Mouse (Mus musculus): ENCODE data around the gene Notch1. TPM values are rescaled to one million over a fixed set of nuclear protein-coding genes. Genes with fewer than 3 reads are reported as not detected.

Notch1 gene
- polyA plus RNA-seq, 1 experiment from 2014 or later = 27.9 TPM

DNA sequence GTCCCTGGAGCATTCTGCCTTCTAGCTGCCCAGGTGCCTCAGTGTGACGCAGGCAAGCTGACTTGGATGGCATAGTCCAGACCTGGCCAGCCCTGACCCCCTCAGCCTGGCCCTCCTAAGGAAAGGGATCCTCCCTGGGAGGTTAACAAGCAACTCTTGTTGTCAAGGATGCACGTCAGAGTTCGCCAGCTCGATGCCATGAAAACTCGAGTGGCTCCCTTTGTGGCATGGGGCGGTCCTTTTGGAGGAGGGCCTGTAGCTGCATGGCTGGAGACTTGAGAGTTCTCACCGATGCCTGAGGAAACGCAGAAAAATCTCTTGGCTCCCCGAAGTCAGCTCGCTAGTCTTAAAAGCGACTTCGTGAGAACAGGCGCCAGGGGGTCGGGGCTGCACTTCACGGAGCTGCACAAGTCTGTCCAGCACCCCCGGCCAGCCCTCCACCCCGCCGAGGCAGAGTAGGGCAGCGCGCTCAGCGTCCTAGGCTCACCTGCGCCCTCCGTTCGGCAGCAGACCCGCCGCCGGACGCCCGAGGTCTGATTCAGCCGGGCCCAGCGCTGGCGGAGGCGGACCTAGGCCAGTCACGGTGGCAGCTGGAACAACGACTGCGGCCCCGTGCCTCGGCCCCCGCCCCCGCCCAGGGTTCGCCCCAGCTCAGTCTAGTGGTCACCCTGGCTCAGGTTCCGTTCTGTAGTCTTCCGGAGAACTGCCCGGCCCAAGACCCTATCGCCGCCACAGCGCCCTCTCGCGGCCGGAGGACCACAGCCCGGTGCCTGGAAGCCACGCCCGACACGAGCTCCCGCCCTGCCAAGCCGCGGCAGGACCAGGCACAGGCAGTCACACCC is 107.7 kb downstream of the Notch1 start, which contains the start of gene Inpp5e:
Gene Inpp5e (minus strand): TSS at position 689 of the 842 bp plus-strand sequence.
- Histone ChIP-seq H3K36me3 (peaks cover 32% of the 10 kb centered on the region), H3K4me1 (replicated peaks) (peaks cover 44% of the 10 kb centered on the region), H3K4me3 (replicated peaks) (peak within 1 kb of the TSS; percentile 97), H3K9ac (replicated peaks) (peak within 1 kb of the TSS; percentile 96), H3K27ac (peak within 1 kb of the TSS; percentile 81), H3K9me3 (no peaks in the 10 kb centered on the region), H3K27me3 (no peaks in the 10 kb centered on the region), H3K4me2 (replicated peaks) (peak within 1 kb of the TSS; percentile 93)
- under 1% methylated on average over 57 of the region's 57 CpGs for WGBS
- ATAC-seq = peak; percentile 96

Small RNA genes within 50 kb of the gene (microRNA-seq; reads per million reads assigned to microRNA genes)
- 1.0 reads per million for gene Mir6996

Other genes starting within 250 kb of the Notch1 start
- gene Ccdc187, start 222.1 kb downstream of the Notch1 start, polyA plus RNA-seq (2015; fragmentation: Nextera tagmentation; extraction: Ambion mirVana) = 0.17 and 0.23 TPM in 2 replicates
- gene Gpsm1, start 201.1 kb downstream of the Notch1 start, polyA plus RNA-seq (2015; fragmentation: Nextera tagmentation; extraction: Ambion mirVana) = 147 and 162 TPM in 2 replicates
- 28.1 and 30.6 TPM in 2 replicates for gene Dnlz, start 164.6 kb downstream of the Notch1 start, polyA plus RNA-seq (2015; fragmentation: Nextera tagmentation; extraction: Ambion mirVana)
- gene Card9, start 155.7 kb downstream of the Notch1 start, polyA plus RNA-seq (2015; fragmentation: Nextera tagmentation; extraction: Ambion mirVana) = 1.4 and 2.3 TPM in 2 replicates
- 28.2 and 32.3 TPM in 2 replicates for gene Snapc4, start 136.0 kb downstream of the Notch1 start, polyA plus RNA-seq (2015; fragmentation: Nextera tagmentation; extraction: Ambion mirVana)
- gene Entr1, start 127.3 kb downstream of the Notch1 start, polyA plus RNA-seq (2015; fragmentation: Nextera tagmentation; extraction: Ambion mirVana) = 165 and 166 TPM in 2 replicates
- gene Pmpca, start 127.3 kb downstream of the Notch1 start, polyA plus RNA-seq (2015; fragmentation: Nextera tagmentation; extraction: Ambion mirVana) = 107 and 110 TPM in 2 replicates
- 28.0 and 28.6 TPM in 2 replicates for gene Inpp5e, start 107.5 kb downstream of the Notch1 start, polyA plus RNA-seq (2015; fragmentation: Nextera tagmentation; extraction: Ambion mirVana)
- gene Sec16a, start 71.4 kb downstream of the Notch1 start, polyA plus RNA-seq (2015; fragmentation: Nextera tagmentation; extraction: Ambion mirVana) = 21.3 and 22.8 TPM in 2 replicates
- 44.9 and 55.9 TPM in 2 replicates for gene Egfl7, start 63.4 kb upstream of the Notch1 start, polyA plus RNA-seq (2015; fragmentation: Nextera tagmentation; extraction: Ambion mirVana)
- gene Gm20532, start 70.0 kb upstream of the Notch1 start, polyA plus RNA-seq (2015; fragmentation: Nextera tagmentation; extraction: Ambion mirVana) = not detected in 2 replicates
- 4.0 and 5.3 TPM in 2 replicates for gene Agpat2, start 87.8 kb upstream of the Notch1 start, polyA plus RNA-seq (2015; fragmentation: Nextera tagmentation; extraction: Ambion mirVana)
- gene Fam69b, start 111.8 kb upstream of the Notch1 start, polyA plus RNA-seq (2015; fragmentation: Nextera tagmentation; extraction: Ambion mirVana) = 112 and 118 TPM in 2 replicates
- not detected in 2 replicates for gene Lcn4, start 154.6 kb upstream of the Notch1 start, polyA plus RNA-seq (2015; fragmentation: Nextera tagmentation; extraction: Ambion mirVana)

Measured in midbrain, embryonic 13.5 days (tissue).